Mouse (Mus musculus): ENCODE results near the gene Btbd6. TPM values are rescaled to one million over a fixed set of nuclear protein-coding genes. Genes with fewer than 3 reads are reported as not detected.

Btbd6 gene
- total RNA-seq (2017), result 6.1 and 7.2 TPM in 2 replicates

DNA sequence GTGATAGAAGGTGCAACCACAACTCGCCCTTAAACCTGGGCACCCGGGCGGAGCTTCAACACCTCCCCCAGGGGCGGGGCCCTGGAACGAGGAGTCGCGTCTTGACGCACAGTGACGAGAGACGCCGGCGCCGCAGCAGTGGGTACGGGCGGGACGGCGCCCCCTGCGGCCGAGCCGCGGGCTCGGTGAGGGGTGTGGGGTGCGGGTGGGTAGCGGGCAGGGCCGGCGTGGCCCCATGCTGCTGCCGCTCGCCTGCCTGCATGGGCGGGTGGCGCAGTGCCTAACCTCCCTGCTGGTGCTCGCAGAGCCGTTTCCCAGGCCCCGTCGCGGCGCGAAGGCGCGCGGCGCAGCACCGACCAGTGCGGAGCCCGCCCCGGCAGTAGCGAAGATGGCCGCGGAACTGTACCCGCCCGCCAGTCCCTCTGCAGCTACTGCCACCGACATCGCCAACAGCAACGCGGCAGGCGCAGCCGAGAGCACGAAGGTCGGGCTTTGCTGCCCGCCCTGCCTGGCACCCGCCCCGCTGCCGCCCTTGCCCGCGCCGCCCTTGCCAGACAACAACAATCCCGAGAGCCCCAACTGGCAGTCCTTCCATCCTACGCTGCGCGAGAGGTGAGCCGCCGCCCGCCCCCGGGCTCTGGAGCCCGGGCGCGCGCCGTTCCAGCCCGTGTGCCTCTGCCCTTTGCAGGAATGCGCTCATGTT is at the start of gene Btbd6:
Gene Btbd6, plus strand, starts transcription at position 112 of the 703 bp plus-strand sequence.
- ATAC-seq (ENCODE audit: extremely low read depth, insufficient number of reproducible peaks, low FRiP score, poor library complexity, severe bottlenecking), result peak; percentile 81

DNA sequence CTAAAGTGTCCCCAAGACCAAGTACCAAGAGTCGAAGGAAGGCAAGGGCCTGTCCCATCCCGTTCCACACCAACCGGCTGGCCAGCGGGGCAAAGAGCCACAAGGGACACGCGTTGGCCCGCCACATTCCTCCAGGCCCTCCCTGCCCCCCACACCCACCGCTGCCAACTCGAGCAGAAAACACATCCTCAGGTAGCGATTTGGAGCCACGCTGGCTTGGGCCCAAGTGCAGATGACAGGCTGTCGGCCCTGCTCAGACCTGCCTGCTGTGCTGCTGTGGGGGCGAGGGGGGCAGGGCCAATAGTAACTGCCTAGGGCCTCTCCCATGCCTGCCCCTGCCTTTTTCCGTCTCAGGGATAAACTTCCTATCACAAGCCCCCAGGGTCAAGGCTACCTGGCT is 49.0 kb upstream of the Btbd6 start:
- no peak for ATAC-seq (ENCODE audit: extremely low read depth, insufficient number of reproducible peaks, low FRiP score, poor library complexity, severe bottlenecking)

DNA sequence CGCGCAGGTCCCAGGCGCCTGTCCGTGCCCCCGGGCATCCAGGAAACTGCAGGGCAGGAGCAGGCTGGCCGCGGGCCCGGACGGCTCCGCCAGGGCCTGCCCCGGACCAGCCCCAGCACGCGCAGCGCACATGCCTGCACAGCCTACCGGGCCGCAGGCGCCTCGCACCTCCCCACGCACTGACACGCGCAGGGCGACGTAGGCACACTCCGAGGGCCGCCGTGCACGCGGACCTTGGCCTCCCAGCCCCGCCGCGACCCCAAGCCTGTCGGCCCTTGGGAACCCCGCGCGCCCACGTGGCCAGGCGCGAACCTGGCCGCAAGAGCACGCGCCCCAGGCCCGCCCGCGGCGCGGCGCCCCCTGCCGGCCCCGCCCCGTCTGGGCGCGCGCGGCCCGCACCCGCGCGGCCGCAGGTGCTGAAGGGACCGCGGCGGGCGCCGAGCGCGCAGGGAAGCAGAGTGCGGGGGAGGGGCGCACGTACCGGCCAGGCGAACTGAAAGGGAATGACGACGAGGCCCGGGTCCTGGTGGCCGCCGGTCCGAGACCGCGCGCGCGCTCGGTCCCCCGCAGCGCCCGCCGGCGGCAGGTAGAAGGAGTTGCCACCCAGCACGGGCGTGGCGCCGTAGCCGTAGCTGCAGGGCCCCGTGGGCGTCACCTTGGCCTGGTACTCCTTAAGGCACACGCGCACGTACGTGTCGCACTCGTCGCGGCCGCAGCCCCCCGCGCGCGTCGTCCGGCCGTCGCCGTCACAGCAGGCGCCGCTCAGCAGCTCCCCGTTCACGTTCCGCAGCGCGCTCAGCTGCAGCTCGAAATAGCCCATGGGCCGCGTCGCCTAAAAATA is 47.7 kb upstream of the Btbd6 start:
- no peak for ATAC-seq (ENCODE audit: extremely low read depth, insufficient number of reproducible peaks, low FRiP score, poor library complexity, severe bottlenecking)

DNA sequence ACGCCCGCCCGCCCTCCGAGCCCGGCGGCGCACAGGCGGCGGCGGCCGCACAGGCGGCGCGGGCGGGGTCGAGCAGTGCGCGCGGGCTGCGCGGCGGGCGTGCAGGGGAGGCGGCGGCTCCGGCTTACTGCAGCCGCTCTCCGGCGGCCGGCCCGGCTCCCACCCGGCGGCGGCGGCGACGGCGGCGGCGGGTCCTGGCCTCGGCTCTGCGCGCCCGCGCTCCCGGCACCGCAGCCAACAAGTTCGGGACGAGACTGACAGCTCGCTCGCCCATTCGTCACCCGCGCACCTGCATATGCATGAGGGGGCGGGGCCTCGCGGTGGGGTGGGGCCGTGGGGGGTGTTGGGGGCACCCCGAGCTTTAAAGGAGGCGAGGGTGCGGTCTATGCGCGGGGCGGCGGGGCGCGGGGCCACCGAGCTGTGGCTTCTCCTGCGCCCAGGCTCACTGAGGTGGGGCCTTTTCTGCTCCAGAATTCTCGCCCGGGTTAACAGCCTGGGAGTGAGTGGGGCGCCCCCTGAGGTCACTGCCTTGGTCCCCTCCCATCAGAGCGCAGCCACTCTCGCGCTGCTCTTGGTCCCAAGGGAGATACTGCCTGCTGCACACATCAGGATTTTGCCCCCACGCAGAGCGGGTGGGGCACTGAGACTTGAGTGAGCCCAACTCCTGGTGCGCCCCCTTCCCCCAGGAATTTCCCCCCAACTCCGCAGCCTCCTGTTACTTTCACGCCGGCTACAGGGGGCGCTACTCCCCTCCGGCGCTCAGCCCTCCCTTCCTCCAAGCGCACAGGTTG is 46.5 kb upstream of the Btbd6 start, which contains the start of gene Jag2:
Gene Jag2, minus strand, starts transcription at position 215 of the 791 bp plus-strand sequence.
- no peak for ATAC-seq (ENCODE audit: extremely low read depth, insufficient number of reproducible peaks, low FRiP score, poor library complexity, severe bottlenecking)

GRCm38 (mm10) chr12:112932647-112933046 is 43.6 kb upstream of the Btbd6 start:
- no peak for ATAC-seq (ENCODE audit: extremely low read depth, insufficient number of reproducible peaks, low FRiP score, poor library complexity, severe bottlenecking)

- no peak for ATAC-seq (ENCODE audit: extremely low read depth, insufficient number of reproducible peaks, low FRiP score, poor library complexity, severe bottlenecking)
Observed at GRCm38 (mm10) chr12:112937906-112938305, 38.4 kb upstream of the Btbd6 start.

GRCm38 (mm10) chr12:112938366-112938765 is 37.9 kb upstream of the Btbd6 start:
- ATAC-seq (ENCODE audit: extremely low read depth, insufficient number of reproducible peaks, low FRiP score, poor library complexity, severe bottlenecking), result no peak

DNA sequence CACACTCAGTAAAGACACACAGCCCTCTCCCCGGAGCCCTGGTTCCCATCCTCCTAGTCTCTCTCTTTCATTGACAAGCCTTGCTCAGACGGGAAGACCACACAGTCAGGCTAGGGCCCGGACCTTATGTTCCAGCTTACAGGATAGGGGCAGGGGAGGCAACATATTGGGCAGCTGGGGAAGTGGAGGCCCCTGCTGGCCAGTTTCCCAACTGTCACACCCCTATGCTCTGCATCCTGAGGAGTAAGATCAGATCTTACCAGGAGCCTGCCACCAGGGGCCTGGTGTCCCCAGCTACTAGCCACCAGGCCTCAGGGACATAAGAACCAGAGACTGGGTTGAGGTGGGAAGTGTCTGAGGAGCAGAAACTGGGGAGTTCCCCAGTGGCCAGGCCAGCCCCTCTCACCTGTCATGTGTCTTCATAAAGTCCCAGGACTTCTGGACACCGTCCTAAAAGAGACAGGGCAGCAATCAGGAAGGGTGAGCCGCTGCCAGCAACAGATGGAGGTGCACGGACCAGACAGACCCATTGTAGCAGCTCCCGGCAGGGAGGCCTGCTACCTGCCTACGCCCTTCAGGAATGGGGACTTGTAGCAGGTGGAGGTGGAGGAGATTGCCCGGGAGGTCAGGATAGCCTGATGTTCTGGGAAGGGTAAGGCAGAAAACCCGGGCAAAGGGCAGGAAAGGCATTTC is 37.3 kb upstream of the Btbd6 start:
- no peak for ATAC-seq (ENCODE audit: extremely low read depth, insufficient number of reproducible peaks, low FRiP score, poor library complexity, severe bottlenecking)

DNA sequence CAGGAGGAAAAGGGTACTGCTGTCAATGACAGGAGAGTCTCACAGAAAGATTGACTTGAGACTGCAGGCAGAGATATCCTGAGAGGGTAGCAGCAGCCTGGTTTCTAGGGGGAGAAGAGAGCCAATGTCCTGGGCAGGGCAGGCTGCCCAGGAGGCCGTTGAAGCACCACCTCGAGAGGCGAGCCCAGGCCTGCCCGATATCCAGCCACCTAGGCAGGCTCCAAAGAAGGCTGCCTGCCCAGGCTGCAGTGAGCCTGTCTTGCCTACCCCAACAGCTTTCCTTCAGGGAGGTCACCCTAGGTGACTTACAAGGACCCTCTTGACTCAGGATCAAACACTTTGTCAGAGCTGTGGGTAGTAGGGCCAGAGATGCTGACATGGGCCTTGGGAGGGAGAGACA is 36.0 kb upstream of the Btbd6 start:
- no peak for ATAC-seq (ENCODE audit: extremely low read depth, insufficient number of reproducible peaks, low FRiP score, poor library complexity, severe bottlenecking)

DNA sequence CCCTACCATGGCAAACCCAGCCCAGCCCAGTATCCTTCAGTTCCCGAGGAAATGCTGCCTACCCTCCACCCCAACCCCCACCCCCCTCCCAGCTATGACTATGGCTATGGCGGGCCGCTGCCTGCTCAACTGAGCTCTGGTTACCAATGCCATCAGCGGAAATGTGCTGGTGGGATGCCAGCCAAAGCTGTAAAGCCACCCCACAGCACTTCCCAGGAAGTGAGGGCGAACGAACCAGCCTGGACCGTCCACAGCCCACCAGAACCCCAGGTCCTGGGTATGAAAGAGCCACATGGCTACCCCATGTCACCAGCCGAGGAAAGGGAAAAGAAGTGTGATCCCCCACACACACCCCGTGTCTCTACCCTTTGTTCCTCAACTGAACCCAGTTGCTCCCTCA is 35.6 kb upstream of the Btbd6 start:
- no peak for ATAC-seq (ENCODE audit: extremely low read depth, insufficient number of reproducible peaks, low FRiP score, poor library complexity, severe bottlenecking)

DNA sequence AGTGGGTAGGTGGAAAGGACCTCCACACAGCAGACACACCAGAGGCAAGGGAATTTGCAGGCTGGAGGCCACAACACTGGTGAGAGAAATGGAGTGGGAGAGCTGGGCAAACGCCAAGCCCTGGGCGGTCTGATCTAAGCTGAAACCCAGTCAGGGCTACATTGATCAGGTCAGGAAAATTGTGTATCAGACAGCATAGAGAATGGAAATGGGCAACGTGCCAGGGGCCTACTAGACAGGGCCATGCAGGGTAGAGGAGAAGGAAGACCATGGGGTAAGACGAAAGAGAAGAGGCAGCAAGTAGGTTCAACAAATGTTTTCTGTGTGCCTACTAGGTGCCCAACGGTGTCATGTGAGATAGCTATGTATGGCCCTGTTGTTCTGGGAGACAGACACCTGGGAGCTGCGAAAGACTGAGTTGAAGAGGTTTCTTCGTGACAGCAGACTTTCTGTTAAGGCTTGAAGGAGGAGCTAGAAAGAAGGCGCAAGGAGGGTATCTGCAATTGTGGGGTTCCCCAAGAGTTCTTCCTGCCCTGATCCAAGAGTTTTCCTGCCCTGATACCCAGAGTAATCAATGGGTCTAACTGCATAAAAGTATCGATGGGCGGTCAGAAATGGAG is 35.0 kb upstream of the Btbd6 start:
- no peak for ATAC-seq (ENCODE audit: extremely low read depth, insufficient number of reproducible peaks, low FRiP score, poor library complexity, severe bottlenecking)

DNA sequence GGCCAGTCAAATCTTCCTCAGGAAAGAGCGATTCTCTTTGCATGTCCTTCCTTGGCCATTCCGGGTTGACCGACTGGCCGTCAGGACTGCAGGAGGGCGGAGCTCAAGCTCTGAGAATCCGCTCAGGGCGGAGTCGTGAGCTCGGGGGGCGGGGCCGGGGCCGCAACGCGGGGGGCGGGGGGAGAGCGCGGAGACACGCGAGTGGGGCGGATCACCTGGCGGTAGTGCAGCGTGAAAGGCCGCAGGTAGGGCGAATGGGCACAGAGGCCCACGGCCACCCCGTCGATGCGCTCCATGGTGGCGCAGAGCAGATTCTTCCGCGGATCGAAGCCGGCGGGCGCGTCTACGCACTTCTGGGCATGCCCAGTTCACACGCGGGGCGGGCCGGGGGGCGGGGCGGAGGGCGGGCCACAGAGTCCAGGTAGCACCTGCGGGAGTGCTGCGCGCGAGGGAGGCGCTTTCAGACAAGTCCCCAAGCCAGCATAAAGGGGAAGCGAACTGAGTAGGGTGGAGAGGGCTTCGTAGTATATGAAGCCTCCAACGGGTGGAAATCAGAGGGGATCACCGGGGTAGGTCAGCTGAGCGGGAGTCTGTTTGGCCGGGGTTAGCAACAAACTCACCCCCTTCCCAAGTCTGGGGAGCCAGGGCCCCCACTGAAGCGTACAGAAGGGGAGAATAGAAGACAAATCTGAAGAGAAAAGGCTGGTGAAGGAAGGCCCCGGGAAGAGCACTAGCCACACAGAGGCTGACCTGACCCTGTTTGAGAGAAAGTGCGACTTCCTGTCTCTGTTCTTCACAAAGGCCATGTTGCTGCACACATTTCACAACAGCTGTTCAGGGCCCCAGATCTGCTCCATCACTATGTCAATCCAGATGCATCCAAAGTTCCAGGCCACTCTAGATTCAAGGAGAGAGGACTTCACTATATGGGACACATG is 34.2 kb upstream of the Btbd6 start, which contains the start of gene Nudt14:
Gene Nudt14, minus strand, starts transcription at position 349 of the 938 bp plus-strand sequence.
- peak; percentile 74 for ATAC-seq (ENCODE audit: extremely low read depth, insufficient number of reproducible peaks, low FRiP score, poor library complexity, severe bottlenecking)

GRCm38 (mm10) chr12:112943669-112944068 is 32.6 kb upstream of the Btbd6 start:
- no peak for ATAC-seq (ENCODE audit: extremely low read depth, insufficient number of reproducible peaks, low FRiP score, poor library complexity, severe bottlenecking)

GRCm38 (mm10) chr12:112947307-112947706 is 29.0 kb upstream of the Btbd6 start:
- ATAC-seq (ENCODE audit: extremely low read depth, insufficient number of reproducible peaks, low FRiP score, poor library complexity, severe bottlenecking), result 0 out of 2 replicates have a peak, but pooled peaks have one; percentile 14

DNA sequence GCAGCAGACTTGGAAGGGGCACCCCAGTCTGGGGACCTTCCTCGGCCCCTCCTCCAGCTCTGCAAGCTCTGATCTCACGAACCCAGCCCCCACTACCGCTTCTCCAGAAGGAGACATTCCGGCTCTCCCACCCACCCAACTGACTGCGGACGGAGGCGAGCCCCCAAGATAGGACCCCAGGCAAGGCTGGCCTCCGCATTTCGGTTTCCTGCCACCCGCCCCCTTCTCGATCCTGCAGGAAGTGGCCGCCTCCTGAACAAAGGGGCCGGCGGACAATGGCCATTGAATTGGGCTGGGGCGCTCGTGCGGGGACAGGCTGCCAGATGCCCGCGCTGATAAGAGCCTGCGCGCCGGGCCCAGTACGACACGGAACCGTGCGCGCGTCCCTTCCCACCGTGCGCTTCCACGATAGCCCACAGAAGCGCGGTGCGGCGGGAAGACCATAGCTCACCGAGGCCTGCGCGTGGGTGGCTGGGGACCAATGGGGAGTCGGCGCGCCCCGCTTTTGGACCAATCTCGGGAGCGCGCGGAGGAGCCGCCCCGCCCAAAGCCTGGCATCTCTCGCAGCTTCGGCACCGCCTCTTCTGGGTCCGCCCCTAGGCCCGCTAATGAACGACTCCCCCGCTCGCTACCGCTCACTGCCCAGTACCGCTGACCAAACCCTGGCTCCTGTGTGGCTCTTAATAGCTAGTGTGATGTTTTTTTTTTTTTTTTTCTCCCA is 26.1 kb upstream of the Btbd6 start:
- ATAC-seq (ENCODE audit: extremely low read depth, insufficient number of reproducible peaks, low FRiP score, poor library complexity, severe bottlenecking), result no peak; the same call in 1 of the 2 replicates

DNA sequence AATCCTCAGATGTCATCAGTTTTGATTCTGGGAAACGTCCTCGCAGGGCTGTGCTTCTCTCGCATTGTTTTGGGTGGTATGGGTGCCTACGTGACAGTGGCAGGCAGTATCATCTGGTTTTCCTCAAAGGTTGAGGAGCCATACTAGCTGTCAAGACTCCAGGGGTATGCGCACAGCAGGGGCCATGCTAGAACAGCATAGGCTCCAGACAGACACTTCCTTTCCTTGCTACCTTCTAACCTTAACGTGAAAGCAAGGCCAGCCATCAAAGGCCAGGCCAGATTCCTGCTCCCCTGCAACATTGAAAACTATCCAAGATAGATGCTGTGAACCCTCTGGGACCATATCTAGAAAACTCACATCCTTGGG is 25.5 kb upstream of the Btbd6 start:
- ATAC-seq (ENCODE audit: extremely low read depth, insufficient number of reproducible peaks, low FRiP score, poor library complexity, severe bottlenecking), result no peak
